Mouse (Mus musculus) MEL (cell line): ENCODE results near the gene Spen. TPM values are rescaled to one million over a fixed set of nuclear protein-coding genes. Genes with fewer than 3 reads are reported as not detected.

Source experiments
- DNase-seq: peaks from one replicate; pipeline ENCODE4 v3.0.0; 2011; ENCODE audit warnings: low read depth, low spot score
- H3K27ac ChIP-seq: 2 replicates; pipeline ENCODE4 v1.5.1; 2012; ENCODE audit warnings: low read depth, mild to moderate bottlenecking, control low read depth, low read length, moderate library complexity; ENCODE audit not compliant: control insufficient read depth
- H3K27me3 ChIP-seq, 2 experiments: fragments of 150-350 bp in 1 of 2; sonication (generic) in 1 of 2; 2 replicates each; pipeline ENCODE4 v1.6.1; 2012; ENCODE audit warnings: low read length in 2 of 2, mild to moderate bottlenecking in 2 of 2, improper control_type of control experiment in 1 of 2, moderate library complexity in 1 of 2; ENCODE audit not compliant: insufficient read depth in 2 of 2, control insufficient read depth in 1 of 2
- H3K36me3 ChIP-seq, 2 experiments: 2 replicates each; pipeline ENCODE4 v1.6.1; 2012 to 2014; ENCODE audit warnings: low read length in 2 of 2, improper control_type of control experiment in 1 of 2, inconsistent platforms in 1 of 2, mild to moderate bottlenecking in 1 of 2; ENCODE audit not compliant: insufficient read depth in 2 of 2, control insufficient read depth in 1 of 2
- H3K4me1 ChIP-seq, 2 experiments: fragments of 150-350 bp in 1 of 2; sonication (generic) in 1 of 2; 2 replicates each; pipeline ENCODE4 v1.6.1; 2012; ENCODE audit warnings: low read length in 2 of 2, improper control_type of control experiment in 1 of 2, mild to moderate bottlenecking in 1 of 2; ENCODE audit not compliant: insufficient read depth in 2 of 2, control insufficient read depth in 1 of 2
- H3K4me3 ChIP-seq, 2 experiments: fragments of 150-350 bp in 1 of 2; sonication (generic) in 1 of 2; 2 replicates each; pipeline ENCODE4 v1.5.1; 2012; ENCODE audit warnings: low read depth in 2 of 2, low read length in 2 of 2, mild to moderate bottlenecking in 2 of 2, moderate library complexity in 2 of 2, control low read depth in 1 of 2, improper control_type of control experiment in 1 of 2; ENCODE audit not compliant: control insufficient read depth in 1 of 2, insufficient read depth in 1 of 2
- H3K79me2 ChIP-seq: 2 replicates; pipeline ENCODE4 v1.6.1; 2012; ENCODE audit warnings: mild to moderate bottlenecking, low read length, moderate library complexity; ENCODE audit not compliant: control insufficient read depth, poor library complexity, insufficient read depth
- H3K9ac ChIP-seq: 2 replicates; pipeline ENCODE4 v1.6.1; 2012; ENCODE audit warnings: low read depth, mild to moderate bottlenecking, control low read depth, low read length, moderate library complexity; ENCODE audit not compliant: control insufficient read depth, poor library complexity, severe bottlenecking
- H3K9me3 ChIP-seq: fragments of 150-350 bp; sonication (generic); replicated peaks from 2 replicates; pipeline ENCODE4 v1.6.1; 2012; ENCODE audit warnings: mild to moderate bottlenecking, low read length, improper control_type of control experiment, moderate library complexity; ENCODE audit not compliant: insufficient read depth
- BHLHE40 ChIP-seq: IDR thresholded peaks from 2 replicates; pipeline ENCODE4 v1.6.1; 2012; ENCODE audit warnings: low read depth, mild to moderate bottlenecking, inconsistent platforms, low read length, improper control_type of control experiment, borderline replicate concordance
- EP300 ChIP-seq, 2 experiments: IDR thresholded peaks; 2 replicates each; pipeline ENCODE4 v1.6.1; 2011; ENCODE audit warnings: improper control_type of control experiment in 2 of 2, low read length in 2 of 2, low read depth in 1 of 2, mild to moderate bottlenecking in 1 of 2
- ETS1 ChIP-seq: IDR thresholded peaks from 2 replicates; pipeline ENCODE4 v1.6.1; 2012; ENCODE audit warnings: low read depth, mild to moderate bottlenecking, inconsistent platforms, low read length, improper control_type of control experiment, moderate library complexity
- GATA1 ChIP-seq: IDR thresholded peaks from 2 replicates; pipeline ENCODE4 v1.6.1; 2011; ENCODE audit warnings: low read depth, low read length, improper control_type of control experiment
- JUND ChIP-seq: IDR thresholded peaks from 2 replicates; pipeline ENCODE4 v1.6.1; 2011; ENCODE audit warnings: low read depth, mild to moderate bottlenecking, improper control_type of control experiment, low read length
- NELFE ChIP-seq: IDR thresholded peaks from 2 replicates; pipeline ENCODE4 v1.6.1; 2011; ENCODE audit warnings: low read depth, low read length, improper control_type of control experiment
- NRF1 ChIP-seq: IDR thresholded peaks from 2 replicates; pipeline ENCODE4 v1.6.1; 2014; ENCODE audit warnings: low read depth, mild to moderate bottlenecking, inconsistent platforms, low read length, improper control_type of control experiment, moderate library complexity; ENCODE audit not compliant: poor library complexity, insufficient read depth, severe bottlenecking
- RAD21 ChIP-seq: IDR thresholded peaks from 2 replicates; pipeline ENCODE4 v1.6.1; 2011; ENCODE audit warnings: mild to moderate bottlenecking, low read depth, low read length, improper control_type of control experiment
- RCOR1 ChIP-seq: IDR thresholded peaks from 2 replicates; pipeline ENCODE4 v1.6.1; 2012; ENCODE audit warnings: low read depth, mild to moderate bottlenecking, inconsistent platforms, low read length, improper control_type of control experiment
- polyA plus RNA-seq, 2 experiments: library from polyadenylated mRNA; stranded (reverse) in 1 of 2; unstranded in 1 of 2; fragments of >175 nt in 1 of 2; fragments of >200 nt in 1 of 2; gene quantifications; 2 replicates each; pipeline versions ENCODE4 v1.2.1 to v1.2.4; 2012; ENCODE audit warnings: low replicate concordance in 2 of 2, low read depth in 1 of 2; ENCODE audit not compliant: insufficient read length in 2 of 2, insufficient read depth in 1 of 2, missing spikeins in 1 of 2
- total RNA-seq: library from RNA; depleted of rRNA; stranded (reverse); fragments of 300-350 nt; gene quantifications from 2 replicates; pipeline ENCODE4 v1.2.3, GENCODE M21; 2012

Spen gene
- total and polyA plus RNA-seq, 3 experiments = 11.9 to 102 (median 46.9) TPM

DNA sequence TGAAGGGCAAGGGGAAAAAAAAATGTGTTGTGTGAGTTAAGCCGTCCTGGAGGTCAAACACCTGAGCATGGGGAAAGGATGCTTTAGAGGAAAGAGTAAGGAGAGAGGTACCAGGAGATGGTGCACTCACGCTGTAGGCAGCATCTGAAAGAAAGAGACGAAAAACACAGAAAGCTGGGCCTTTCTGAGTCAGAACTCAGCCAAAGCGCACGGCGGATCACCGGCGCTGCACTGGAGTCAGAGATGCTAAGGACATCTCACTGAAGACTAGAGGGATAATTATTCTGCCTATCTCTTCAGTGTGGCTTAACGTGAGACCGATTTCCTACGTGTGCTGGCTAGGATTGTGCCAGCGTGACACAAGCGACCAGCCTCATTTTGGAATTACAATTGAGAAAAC, 110.5 kb downstream of the Spen start:
- DNase-seq = no peak
- Histone ChIP-seq H3K27me3 (no peaks in the 10 kb centered on the region; a peak in 1 of 4 replicates), H3K4me1 (no peaks in the 10 kb centered on the region), H3K9ac (no peak overlapping the region), H3K36me3 (no peaks in the 10 kb centered on the region), H3K4me3 (no peak overlapping the region), H3K79me2 (no peaks in the 10 kb centered on the region), H3K9me3 (no peaks in the 10 kb centered on the region), H3K27ac (no peak overlapping the region)
- TF ChIP-seq EP300 (IDR thresholded peaks at IDR 0.05; ENCODE audit: low read depth in 1 of 2, low read length in 2 of 2) (no peak), RCOR1 (no peak), ETS1 (no peak)

DNA sequence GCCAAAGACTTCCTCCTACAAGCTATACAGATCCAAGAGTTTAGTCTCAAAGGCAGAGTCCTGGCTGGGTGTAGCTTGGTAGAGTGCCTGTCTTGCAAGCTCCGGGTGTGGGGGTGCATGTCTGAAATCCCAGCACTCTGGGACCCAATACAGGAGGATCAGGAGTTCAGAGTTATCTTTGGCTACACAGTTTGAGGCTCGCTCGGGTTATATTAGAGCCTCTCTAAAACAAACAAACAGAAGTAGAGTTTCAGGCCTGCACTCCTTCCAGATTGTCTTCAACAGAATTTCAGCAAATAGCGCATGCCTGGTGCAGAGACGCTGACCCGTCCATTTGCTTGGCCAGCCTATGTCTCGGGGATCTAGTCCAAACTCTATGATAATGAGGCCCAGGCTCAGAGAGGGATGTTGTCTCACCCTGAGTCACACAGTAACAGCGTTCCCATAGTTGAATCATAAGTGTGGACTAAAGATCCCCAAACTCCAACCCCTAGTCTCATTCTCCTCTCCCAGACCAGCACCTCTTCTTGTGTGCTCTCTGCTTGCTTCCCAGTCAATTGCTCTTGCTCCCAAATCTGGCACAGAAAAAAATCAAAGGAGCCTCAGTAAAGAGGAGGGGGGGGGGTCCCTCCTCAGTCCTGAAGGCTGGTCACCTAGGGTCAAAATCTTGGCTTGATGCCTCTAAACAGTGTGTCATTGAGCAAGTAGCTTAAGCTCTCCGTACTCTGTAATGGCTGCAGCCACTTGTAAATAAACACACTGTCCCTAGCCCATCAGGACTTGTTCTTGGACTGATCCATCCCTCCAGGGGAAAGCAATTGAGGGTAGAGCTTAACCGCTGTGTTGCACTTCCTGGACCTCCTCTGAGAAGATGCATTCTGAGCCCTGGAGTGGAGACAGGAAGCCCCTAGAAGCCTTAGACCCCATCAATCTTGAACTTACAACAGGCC, 111.3 kb downstream of the Spen start:
- no peak overlapping the region for H3K4me3 ChIP-seq
- H3K4me1 ChIP-seq = no peaks in the 10 kb centered on the region
- TF ChIP-seq JUND (no peak), NELFE (no peak), BHLHE40 (no peak), RAD21 (no peak)
- TF ChIP-seq, all 39 proteins: peak for 0
- Histone ChIP-seq H3K9me3 (no peaks in the 10 kb centered on the region), H3K79me2 (no peaks in the 10 kb centered on the region), H3K27me3 (no peaks in the 10 kb centered on the region; a peak in 1 of 4 replicates), H3K27ac (no peak overlapping the region), H3K36me3 (no peaks in the 10 kb centered on the region), H3K9ac (no peak overlapping the region)
- no peak for DNase-seq

DNA sequence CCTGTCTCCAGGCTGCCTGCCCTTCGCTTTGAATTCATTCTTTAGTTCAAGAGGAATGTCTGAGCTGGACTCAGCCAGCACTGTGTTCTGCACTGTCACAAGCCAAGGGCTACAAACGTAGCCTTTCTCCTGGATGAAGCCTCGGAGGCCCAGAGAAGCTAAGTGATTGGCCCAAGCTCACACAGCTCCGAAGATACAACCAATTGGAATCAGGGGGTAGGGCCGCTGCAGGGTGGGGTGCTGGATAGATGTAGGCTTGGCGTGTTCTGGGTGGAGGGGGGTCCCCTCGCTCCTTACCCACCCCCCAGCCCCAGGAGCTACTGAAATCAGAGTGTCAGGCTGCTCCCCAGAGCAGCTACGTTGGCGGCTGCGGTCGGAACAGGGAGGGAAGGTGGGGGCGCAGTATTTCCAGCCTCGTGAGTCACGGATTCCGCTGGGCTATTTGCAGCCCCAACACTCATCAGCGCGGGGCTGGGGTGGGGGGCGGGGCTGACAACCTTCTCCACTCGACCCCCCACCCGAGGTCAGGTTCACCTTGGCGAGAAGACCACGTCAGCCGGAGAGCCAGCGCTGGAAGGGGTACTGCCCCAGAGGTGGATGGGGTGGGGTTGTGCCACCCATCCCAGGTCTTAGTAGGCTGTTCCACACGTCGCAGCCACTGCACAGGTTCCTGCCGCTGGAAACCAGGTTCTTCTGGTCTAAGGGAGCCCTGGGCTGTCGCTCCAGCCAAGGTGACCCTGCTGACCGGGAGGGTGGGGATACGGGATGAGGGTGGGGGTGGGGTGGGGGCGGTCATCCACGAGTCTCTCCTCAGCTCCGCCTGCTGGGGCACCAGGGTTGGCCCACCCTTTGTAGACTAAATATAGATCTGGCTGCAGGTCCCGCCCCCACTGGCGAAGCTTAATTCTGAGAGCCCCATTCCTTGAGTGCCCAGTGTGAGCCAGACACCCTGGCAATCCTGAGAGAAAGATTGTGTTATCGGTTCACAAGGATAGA, 112.6 kb downstream of the Spen start:
- H3K36me3 ChIP-seq = no peaks in the 10 kb centered on the region
- no peaks in the 10 kb centered on the region for H3K9me3 ChIP-seq
- no peak overlapping the region for H3K4me3 ChIP-seq
- H3K27ac ChIP-seq = no peak overlapping the region
- no peak for TF ChIP-seq NRF1
- TF ChIP-seq GATA1 = no peak
- DNase-seq = no peak
- H3K79me2 ChIP-seq = no peaks in the 10 kb centered on the region
- no peaks in the 10 kb centered on the region; a peak in 1 of 4 replicates for H3K27me3 ChIP-seq
- no peaks in the 10 kb centered on the region for H3K4me1 ChIP-seq
- no peak overlapping the region for H3K9ac ChIP-seq
